Mouse (Mus musculus): ENCODE measurements at regions not wholly inside any gene's neighbourhood (a gene's known extent, or its start where the extent isn't known, plus 50 kb on each side); places are given as distances from the start of the nearest gene placed in this dataset.

DNA sequence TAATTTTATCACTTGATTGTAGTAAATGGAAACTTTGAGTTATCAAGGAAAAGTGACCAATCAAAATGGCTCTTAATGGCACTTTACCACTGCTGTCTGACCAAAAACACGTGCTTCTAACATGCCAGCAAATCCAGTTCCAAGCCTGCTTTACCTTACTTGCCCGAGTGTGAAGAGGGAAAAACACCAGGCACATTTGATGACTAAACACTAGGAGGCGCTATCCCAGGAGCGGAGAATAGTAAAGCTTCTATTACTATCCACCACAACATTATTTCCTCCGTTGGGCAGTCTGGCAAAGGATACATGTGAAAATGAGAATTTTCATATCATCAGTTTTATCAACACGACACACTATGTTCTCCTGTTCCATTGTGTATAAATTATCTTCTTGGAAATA, 647.7 kb downstream of the Psat1 start:
- no peak for TF ChIP-seq POLR2A (IDR thresholded peaks at IDR 0.05; ENCODE audit: insufficient read length, low read depth)
- TF ChIP-seq USF1 (IDR thresholded peaks at IDR 0.05; ENCODE audit: low read depth): no peak
- TF ChIP-seq TCF12 (IDR thresholded peaks at IDR 0.05; ENCODE audit: insufficient read depth, poor library complexity, severe bottlenecking): no peak
- no peak for TF ChIP-seq E2F4 (IDR thresholded peaks at IDR 0.05; ENCODE audit: insufficient read depth)
- TF ChIP-seq SRF (IDR thresholded peaks at IDR 0.05; ENCODE audit: control insufficient read depth, insufficient read length, low read depth): no peak
- TF ChIP-seq MYOG (IDR thresholded peaks at IDR 0.05; ENCODE audit: control insufficient read depth in 1 of 3, insufficient read depth in 1 of 3, insufficient read length in 2 of 3, low read depth in 2 of 3): no peak
- no peak for TF ChIP-seq TCF3 (IDR thresholded peaks at IDR 0.05; ENCODE audit: insufficient read length, low read depth)
- no peak for TF ChIP-seq MAX (IDR thresholded peaks at IDR 0.05; ENCODE audit: low read depth)
- no peak for TF ChIP-seq CEBPB (IDR thresholded peaks at IDR 0.05; ENCODE audit: insufficient read depth, poor library complexity, severe bottlenecking)
- TF ChIP-seq POLR2AphosphoS2 (IDR thresholded peaks at IDR 0.05; ENCODE audit: insufficient read length, low read depth): no peak
- TF ChIP-seq REST (IDR thresholded peaks at IDR 0.05; ENCODE audit: insufficient read depth, insufficient read length): no peak
- TF ChIP-seq MYOD1 (IDR thresholded peaks at IDR 0.05; ENCODE audit: control insufficient read depth in 1 of 3, insufficient read length in 2 of 3, low read depth in 2 of 3): no peak
